ENCODE assay signal across 12 mouse cellular contexts in genomic region chr17:73303676-73304075, GRCm38 (mm10).
"Had no signal": no experiment of that assay in that cellular context is flagged by ENCODE, and none has a peak within 500 bp of the region (broad histone marks: within the 10 kb centered on the region; RNA-seq: fewer than 3 reads in every experiment).

No protein-coding gene starts in this region.

- H3K27ac ChIP-seq: kidney, postnatal 0 days; layer of hippocampus, adult 2 months; limb, embryonic 10.5 days; limb, embryonic 13.5 days; liver, embryonic 12.5 days; liver, embryonic 15.5 days; lung, embryonic 15.5 days; midbrain, embryonic 10.5 days; midbrain, embryonic 13.5 days; stomach, postnatal 0 days had no signal

- ATAC-seq: liver, embryonic 12.5 days had no signal

- H3K36me3 ChIP-seq: limb, embryonic 10.5 days; limb, embryonic 13.5 days; liver, embryonic 12.5 days; liver, embryonic 15.5 days; lung, embryonic 15.5 days; midbrain, embryonic 10.5 days; midbrain, embryonic 13.5 days had no signal

- H3K4me1 ChIP-seq: limb, embryonic 10.5 days; liver, embryonic 12.5 days had no signal

- H3K9ac ChIP-seq: limb, embryonic 13.5 days; liver, embryonic 12.5 days; liver, embryonic 15.5 days; lung, embryonic 15.5 days; midbrain, embryonic 13.5 days had no signal

- H3K4me3 ChIP-seq: layer of hippocampus, adult 2 months; limb, embryonic 10.5 days; limb, embryonic 13.5 days; liver, embryonic 12.5 days; liver, embryonic 15.5 days; lung, embryonic 15.5 days; megakaryocyte, embryonic 14.5 days; midbrain, embryonic 10.5 days; midbrain, embryonic 13.5 days; myocyte had no signal

- H3K4me2 ChIP-seq: limb, embryonic 13.5 days; liver, embryonic 12.5 days; liver, embryonic 15.5 days; lung, embryonic 15.5 days; midbrain, embryonic 13.5 days had no signal

- H3K9me3 ChIP-seq: limb, embryonic 10.5 days; limb, embryonic 13.5 days; liver, embryonic 12.5 days; liver, embryonic 15.5 days; lung, embryonic 15.5 days; megakaryocyte, embryonic 14.5 days; midbrain, embryonic 10.5 days; midbrain, embryonic 13.5 days had no signal

- H3K27me3 ChIP-seq: midbrain, embryonic 13.5 days had no signal
